Mouse (Mus musculus): Measurements from ENCODE around the gene Grid2. TPM values are rescaled to one million over a fixed set of nuclear protein-coding genes. Genes with fewer than 3 reads are reported as not detected.

Grid2 gene
- polyA plus RNA-seq, 1 experiment: 0.06 TPM

- no peak for TF ChIP-seq POLR2A (IDR thresholded peaks at IDR 0.05; ENCODE audit: control insufficient read depth, low read depth, low read length)
- TF ChIP-seq CTCF (IDR thresholded peaks at IDR 0.05; ENCODE audit: control insufficient read depth, insufficient read depth, insufficient replicate concordance, low read depth, low read length): no peak
- Histone ChIP-seq H3K27ac (ENCODE audit: control insufficient read depth, insufficient read depth, low read depth, low read length) (no peak overlapping the region), H3K27me3 (ENCODE audit: control insufficient read depth, insufficient read depth, low read length) (no peaks in the 10 kb centered on the region), H3K4me1 (ENCODE audit: control insufficient read depth, insufficient read depth, low read length) (no peaks in the 10 kb centered on the region), H3K4me3 (ENCODE audit: control insufficient read depth, low read depth, low read length) (no peak overlapping the region), H3K36me3 (ENCODE audit: control insufficient read depth, insufficient read depth, low read length) (no peaks in the 10 kb centered on the region)
Measured at GRCm38 (mm10) chr6:64617417-64618135, 1361.9 kb downstream of the Grid2 start.

- Histone ChIP-seq H3K27me3 (ENCODE audit: control insufficient read depth, insufficient read depth, low read length) (no peaks in the 10 kb centered on the region), H3K4me3 (ENCODE audit: control insufficient read depth, low read depth, low read length) (no peak overlapping the region), H3K27ac (ENCODE audit: control insufficient read depth, insufficient read depth, low read depth, low read length) (no peak overlapping the region), H3K4me1 (ENCODE audit: control insufficient read depth, insufficient read depth, low read length) (no peaks in the 10 kb centered on the region), H3K36me3 (ENCODE audit: control insufficient read depth, insufficient read depth, low read length) (no peaks in the 10 kb centered on the region)
- no peak for TF ChIP-seq CTCF (IDR thresholded peaks at IDR 0.05; ENCODE audit: control insufficient read depth, insufficient read depth, insufficient replicate concordance, low read depth, low read length)
- TF ChIP-seq POLR2A (IDR thresholded peaks at IDR 0.05; ENCODE audit: control insufficient read depth, low read depth, low read length): no peak
Measured at GRCm38 (mm10) chr6:64623404-64623803, 1367.7 kb downstream of the Grid2 start.

GRCm38 (mm10) chr6:64647661-64648060 is 1392.0 kb downstream of the Grid2 start:
- H3K4me3 ChIP-seq (ENCODE audit: control insufficient read depth, low read depth, low read length): no peak overlapping the region
- no peak overlapping the region for H3K27ac ChIP-seq (ENCODE audit: control insufficient read depth, insufficient read depth, low read depth, low read length)
- no peaks in the 10 kb centered on the region for H3K4me1 ChIP-seq (ENCODE audit: control insufficient read depth, insufficient read depth, low read length)
- H3K27me3 ChIP-seq (ENCODE audit: control insufficient read depth, insufficient read depth, low read length): no peaks in the 10 kb centered on the region
- no peak for TF ChIP-seq CTCF (IDR thresholded peaks at IDR 0.05; ENCODE audit: control insufficient read depth, insufficient read depth, insufficient replicate concordance, low read depth, low read length)
- TF ChIP-seq POLR2A (IDR thresholded peaks at IDR 0.05; ENCODE audit: control insufficient read depth, low read depth, low read length): no peak
- no peaks in the 10 kb centered on the region for H3K36me3 ChIP-seq (ENCODE audit: control insufficient read depth, insufficient read depth, low read length)

- TF ChIP-seq CTCF (IDR thresholded peaks at IDR 0.05; ENCODE audit: control insufficient read depth, insufficient read depth, insufficient replicate concordance, low read depth, low read length) (no peak), POLR2A (IDR thresholded peaks at IDR 0.05; ENCODE audit: control insufficient read depth, low read depth, low read length) (no peak)
- H3K27me3 ChIP-seq (ENCODE audit: control insufficient read depth, insufficient read depth, low read length): no peaks in the 10 kb centered on the region
- no peaks in the 10 kb centered on the region for H3K36me3 ChIP-seq (ENCODE audit: control insufficient read depth, insufficient read depth, low read length)
- H3K4me1 ChIP-seq (ENCODE audit: control insufficient read depth, insufficient read depth, low read length): no peaks in the 10 kb centered on the region
- no peak overlapping the region for H3K4me3 ChIP-seq (ENCODE audit: control insufficient read depth, low read depth, low read length)
- no peak overlapping the region for H3K27ac ChIP-seq (ENCODE audit: control insufficient read depth, insufficient read depth, low read depth, low read length)
Measured at GRCm38 (mm10) chr6:64648196-64648595, 1392.5 kb downstream of the Grid2 start.

GRCm38 (mm10) chr6:64649296-64650226 is 1393.9 kb downstream of the Grid2 start:
- Histone ChIP-seq H3K4me1 (ENCODE audit: control insufficient read depth, insufficient read depth, low read length) (no peaks in the 10 kb centered on the region), H3K27ac (ENCODE audit: control insufficient read depth, insufficient read depth, low read depth, low read length) (no peak overlapping the region), H3K36me3 (ENCODE audit: control insufficient read depth, insufficient read depth, low read length) (no peaks in the 10 kb centered on the region), H3K4me3 (ENCODE audit: control insufficient read depth, low read depth, low read length) (peak overlapping the region; percentile 34), H3K27me3 (ENCODE audit: control insufficient read depth, insufficient read depth, low read length) (no peaks in the 10 kb centered on the region)
- no peak for TF ChIP-seq POLR2A (IDR thresholded peaks at IDR 0.05; ENCODE audit: control insufficient read depth, low read depth, low read length)
- TF ChIP-seq CTCF (IDR thresholded peaks at IDR 0.05; ENCODE audit: control insufficient read depth, insufficient read depth, insufficient replicate concordance, low read depth, low read length): peak; percentile 48; the same call in 1 of the 2 replicates

GRCm38 (mm10) chr6:64650765-64651164 is 1395.1 kb downstream of the Grid2 start:
- Histone ChIP-seq H3K27me3 (ENCODE audit: control insufficient read depth, insufficient read depth, low read length) (no peaks in the 10 kb centered on the region), H3K4me3 (ENCODE audit: control insufficient read depth, low read depth, low read length) (no peak overlapping the region), H3K27ac (ENCODE audit: control insufficient read depth, insufficient read depth, low read depth, low read length) (no peak overlapping the region), H3K36me3 (ENCODE audit: control insufficient read depth, insufficient read depth, low read length) (no peaks in the 10 kb centered on the region), H3K4me1 (ENCODE audit: control insufficient read depth, insufficient read depth, low read length) (no peaks in the 10 kb centered on the region)
- TF ChIP-seq POLR2A (IDR thresholded peaks at IDR 0.05; ENCODE audit: control insufficient read depth, low read depth, low read length) (no peak), CTCF (IDR thresholded peaks at IDR 0.05; ENCODE audit: control insufficient read depth, insufficient read depth, insufficient replicate concordance, low read depth, low read length) (no peak)

GRCm38 (mm10) chr6:64671010-64671409 is 1415.3 kb downstream of the Grid2 start:
- Histone ChIP-seq H3K4me3 (ENCODE audit: control insufficient read depth, low read depth, low read length) (no peak overlapping the region), H3K27ac (ENCODE audit: control insufficient read depth, insufficient read depth, low read depth, low read length) (no peak overlapping the region), H3K36me3 (ENCODE audit: control insufficient read depth, insufficient read depth, low read length) (no peaks in the 10 kb centered on the region), H3K27me3 (ENCODE audit: control insufficient read depth, insufficient read depth, low read length) (no peaks in the 10 kb centered on the region), H3K4me1 (ENCODE audit: control insufficient read depth, insufficient read depth, low read length) (no peaks in the 10 kb centered on the region)
- TF ChIP-seq POLR2A (IDR thresholded peaks at IDR 0.05; ENCODE audit: control insufficient read depth, low read depth, low read length): no peak
- no peak for TF ChIP-seq CTCF (IDR thresholded peaks at IDR 0.05; ENCODE audit: control insufficient read depth, insufficient read depth, insufficient replicate concordance, low read depth, low read length)
